Mouse (Mus musculus): Measurements from ENCODE around the gene Ppp1r2.
A peak's percentile ranks its signal among the peaks of the same experiment; 100 is the strongest.
"Not testable (repeated sequence)": the region's sequence is repeated elsewhere in the genome, so short reads cannot be mapped to it uniquely, and the experiment has no call there.

The Ppp1r2 gene

DNA sequence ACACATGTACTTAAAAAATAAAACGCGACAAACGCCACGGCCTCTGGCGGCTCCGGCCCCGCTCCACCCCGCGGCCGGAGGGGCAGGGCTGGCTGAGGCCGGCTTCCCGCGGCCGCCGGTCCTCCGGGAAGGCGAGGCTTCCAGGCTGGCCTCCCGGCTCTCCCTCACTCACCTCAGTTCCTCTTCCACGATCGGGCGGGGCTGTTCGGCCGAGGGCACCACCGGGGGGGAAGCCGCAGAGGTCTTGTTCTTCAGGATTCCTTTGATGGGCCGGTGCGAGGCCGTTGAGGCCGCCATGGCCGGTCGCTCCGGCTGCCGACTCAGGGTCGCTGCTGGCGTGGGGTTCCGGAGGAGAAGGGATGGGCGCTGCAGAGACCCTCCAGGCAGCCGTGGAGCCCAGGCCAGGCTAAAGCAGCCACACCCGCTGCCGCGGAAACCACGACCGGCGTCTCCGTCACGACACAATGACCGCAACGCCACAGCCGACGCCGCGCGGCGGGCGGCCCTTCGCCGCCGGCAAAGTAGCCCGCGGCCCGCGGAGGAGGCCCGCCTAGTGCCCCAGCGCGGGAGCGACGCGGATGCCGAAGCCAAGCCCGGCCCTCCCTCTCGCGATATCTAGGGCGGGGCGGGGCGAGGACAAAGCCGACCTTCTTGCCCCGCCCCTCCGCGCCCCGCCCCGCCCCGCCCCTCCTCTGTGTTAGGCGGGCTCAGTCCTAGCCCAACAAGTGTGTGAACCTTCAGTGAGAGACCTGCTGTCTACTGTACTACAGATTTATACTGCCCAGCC is at the start of gene Ppp1r2:
TSS of gene Ppp1r2 (minus strand) at position 604 of the 787 bp plus-strand sequence.
- peak; percentile 95 for DNase-seq

DNA sequence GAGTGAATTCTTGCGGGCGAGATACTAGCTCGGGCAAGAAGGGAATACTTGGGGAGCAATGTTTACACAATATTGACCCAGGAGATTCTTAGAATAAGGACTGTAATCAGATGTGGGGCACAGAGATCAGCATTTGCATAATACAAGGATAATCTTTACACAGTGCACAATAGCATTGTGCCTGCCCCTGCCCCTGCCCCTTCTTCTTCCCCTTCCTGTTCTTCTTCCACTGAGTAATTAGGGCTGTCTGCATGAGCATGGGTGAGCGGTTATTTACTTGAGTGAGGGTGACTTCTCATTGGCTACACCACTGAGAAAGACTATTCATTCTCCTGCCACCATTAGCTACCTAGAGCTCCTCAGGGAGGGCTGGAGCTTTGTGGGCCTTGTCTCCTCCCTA is 46.4 kb upstream of the Ppp1r2 start:
- peak; percentile 77 for DNase-seq

DNA sequence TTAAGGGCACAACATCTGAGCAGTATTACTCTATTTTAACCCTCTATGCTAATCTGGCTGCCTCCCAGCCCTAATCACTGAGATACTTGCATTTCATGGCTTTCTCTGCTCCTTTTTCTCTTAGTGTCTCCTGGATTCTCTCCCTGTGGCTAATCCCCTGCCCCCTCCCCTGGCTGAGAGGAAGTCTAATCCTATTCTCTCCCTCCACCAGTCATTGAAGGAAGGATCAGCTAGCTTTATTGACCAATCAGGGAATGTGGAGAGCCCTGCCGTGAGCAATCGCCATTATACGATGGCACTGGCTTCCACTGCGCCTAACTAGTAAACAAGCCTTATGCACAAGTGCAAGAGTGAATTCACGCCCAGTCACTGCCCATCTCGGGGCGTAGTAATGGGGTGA is 45.9 kb upstream of the Ppp1r2 start:
- peak; percentile 75 for DNase-seq

DNA sequence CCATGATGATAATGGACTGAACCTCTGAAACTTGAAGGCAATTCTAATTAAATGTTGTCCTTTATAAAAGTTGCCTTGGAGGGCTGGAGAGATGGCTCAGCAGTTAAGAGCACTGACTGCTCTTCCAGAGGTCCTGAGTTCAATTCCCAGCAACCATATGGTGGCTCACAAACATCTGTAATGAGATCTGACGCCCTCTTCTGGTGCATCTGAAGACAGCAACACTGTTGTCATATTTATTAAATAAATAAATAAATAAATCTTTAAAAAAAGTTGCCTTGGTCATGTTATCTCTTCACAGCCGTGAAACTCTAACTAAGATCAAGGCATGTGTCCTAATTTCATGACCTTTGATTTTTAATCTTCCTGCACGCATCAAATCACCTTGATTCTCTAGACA is 44.6 kb upstream of the Ppp1r2 start:
- not testable (repeated sequence) for DNase-seq

DNA sequence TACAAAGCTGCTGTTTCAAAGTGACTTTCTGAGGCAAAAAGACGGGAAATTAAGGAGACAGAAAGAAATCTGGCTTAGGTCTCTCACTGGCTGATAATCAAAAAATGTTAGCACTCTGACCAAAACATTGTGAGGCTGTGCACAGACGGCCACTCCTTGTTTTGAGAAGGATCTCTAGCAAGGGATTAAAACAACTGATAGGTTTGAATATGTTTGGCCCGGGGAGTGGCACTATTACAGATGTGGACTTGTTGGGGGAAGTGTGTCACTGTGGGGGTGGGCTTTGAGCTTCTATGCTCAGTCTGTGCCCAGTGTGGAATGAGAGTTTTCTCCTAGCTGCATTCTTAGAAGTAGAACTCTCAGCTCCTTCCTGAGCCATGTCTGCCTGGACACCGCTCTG is 44.2 kb upstream of the Ppp1r2 start:
- no peak for DNase-seq

DNA sequence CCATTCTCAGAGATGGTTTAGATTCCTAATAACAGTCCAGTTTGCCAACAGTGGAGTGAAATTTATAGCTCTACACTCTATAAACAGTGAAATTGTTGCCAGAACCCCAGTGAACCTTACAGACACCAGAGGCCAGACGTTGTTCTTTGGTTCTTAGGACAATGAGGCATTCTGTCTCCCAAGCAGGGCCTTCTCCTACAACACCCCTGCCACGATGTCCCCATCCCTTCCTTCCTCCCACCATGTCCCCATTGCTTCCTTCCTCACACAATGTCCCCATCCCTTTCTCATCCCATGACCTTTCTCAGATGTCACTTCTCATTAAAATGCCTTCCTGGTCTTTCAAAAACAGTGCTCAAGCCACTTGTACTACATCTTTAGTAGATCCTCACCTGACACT is 43.3 kb upstream of the Ppp1r2 start:
- no peak for DNase-seq

DNA sequence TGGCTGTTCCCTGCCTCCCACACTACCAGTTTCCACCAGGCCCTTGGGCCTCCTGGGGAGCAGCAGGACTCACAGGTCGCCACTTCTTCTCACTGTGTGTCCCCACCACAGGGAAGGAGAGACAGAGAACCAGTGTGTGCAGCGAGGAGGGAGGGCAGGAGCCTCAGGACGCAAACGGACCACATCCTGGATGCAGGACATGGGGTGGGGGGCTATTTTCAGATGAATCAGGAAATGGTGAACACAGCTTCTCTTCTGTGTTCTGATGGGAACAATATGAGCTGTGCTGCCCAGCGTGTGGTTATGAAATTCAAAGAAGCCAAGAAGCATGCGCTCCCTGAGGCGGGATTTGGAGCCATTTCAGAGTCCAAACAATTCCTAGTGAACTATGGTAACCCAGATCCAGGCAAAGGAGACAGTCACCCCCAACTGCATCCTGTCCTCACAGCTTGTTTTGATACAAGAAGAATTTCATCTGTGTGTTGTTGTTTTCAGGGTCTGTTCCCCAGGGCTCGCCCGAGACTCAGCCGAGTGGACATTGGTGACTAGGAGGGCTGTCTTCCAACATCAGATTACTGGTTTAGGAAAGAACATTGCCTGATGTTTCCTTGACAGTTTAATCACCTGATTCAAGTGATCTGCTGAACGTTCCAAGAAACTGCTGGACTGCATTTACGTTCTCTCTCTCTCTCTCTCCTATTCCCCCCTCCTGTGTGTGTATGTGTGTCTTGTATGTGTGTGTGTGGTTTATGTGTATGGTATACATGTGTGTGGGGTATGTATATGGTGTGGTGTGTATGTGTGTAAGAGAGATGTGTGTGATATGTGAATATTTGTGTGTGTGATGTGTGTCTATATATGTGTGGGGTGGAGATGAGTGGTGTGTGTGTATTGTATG is 41.4 kb upstream of the Ppp1r2 start:
- not testable (repeated sequence) for DNase-seq

DNA sequence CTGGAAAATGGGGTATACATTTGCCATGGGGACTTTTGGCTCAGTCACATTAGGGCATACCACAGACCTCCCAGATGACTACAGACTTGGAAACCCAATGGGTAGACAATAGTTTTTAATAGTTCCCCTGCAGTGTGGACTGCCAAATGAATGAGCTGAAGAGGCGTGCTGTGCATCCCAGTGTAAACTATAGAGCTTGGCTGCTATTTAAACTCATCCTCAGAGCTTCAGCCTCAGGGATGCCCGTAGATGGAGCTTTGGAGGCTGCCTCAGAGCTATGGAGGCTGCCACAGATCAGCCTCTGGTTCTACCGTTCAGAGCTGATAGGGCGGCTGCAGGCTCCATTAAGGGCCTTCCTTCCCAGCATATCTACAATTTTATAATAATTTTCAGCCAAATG is 40.2 kb upstream of the Ppp1r2 start:
- DNase-seq = no peak

DNA sequence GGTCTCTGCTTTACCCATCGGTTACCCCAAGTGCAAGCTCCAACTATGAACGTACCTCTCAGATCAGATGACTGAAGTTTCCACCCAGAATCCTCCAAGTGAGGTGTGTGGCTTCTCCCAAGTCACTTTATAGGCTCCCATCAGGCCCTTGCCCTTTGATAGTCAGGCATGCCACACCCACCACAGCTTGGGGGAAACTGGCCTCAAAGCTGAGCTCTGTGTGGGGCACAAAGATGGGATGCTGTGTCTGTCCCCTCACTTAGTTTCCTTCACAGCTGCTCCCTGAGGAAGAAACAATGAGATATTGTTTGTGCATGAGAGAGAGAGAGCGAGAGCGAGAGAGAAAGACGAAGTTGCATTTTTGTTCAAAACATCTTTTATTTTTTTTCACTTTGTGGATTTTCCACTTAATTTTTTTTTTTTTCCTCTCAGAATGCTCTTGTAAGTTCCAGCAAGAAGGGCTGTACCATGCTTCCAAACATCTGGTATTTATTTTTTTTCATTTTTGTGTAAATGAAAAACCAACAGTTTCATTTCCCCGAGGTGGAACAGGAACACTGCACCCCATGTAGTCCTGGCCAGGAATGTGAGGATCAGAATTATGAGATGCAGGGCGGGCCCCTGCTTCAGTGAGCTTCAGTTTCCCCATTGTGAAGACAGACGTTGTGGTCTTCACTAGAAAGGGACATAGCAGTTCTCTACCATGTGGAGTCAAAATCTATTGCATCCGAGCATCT is 39.6 kb upstream of the Ppp1r2 start, which contains the start of gene Apod:
TSS of gene Apod (minus strand) at position 312 of the 737 bp plus-strand sequence.
- DNase-seq = peak; percentile 66

DNA sequence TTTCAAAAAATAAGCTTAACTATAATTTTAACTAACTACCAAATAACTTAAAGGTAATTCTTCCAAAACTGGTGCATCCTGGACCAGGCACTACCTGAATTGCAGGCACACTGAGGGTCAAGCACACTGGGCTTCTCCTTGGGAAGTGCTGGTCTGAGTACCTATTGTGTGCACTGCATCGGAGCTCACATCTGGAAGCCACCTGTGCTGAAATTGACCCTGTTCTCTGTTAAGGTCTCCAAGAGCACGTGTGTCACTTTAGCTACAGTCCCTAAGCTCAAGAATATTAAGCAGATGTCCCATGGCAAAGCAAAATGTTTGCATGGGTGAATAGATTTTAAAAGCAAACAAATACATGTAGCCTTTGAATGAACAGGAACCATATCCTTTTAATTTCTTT is 38.5 kb upstream of the Ppp1r2 start:
- no peak for DNase-seq

DNA sequence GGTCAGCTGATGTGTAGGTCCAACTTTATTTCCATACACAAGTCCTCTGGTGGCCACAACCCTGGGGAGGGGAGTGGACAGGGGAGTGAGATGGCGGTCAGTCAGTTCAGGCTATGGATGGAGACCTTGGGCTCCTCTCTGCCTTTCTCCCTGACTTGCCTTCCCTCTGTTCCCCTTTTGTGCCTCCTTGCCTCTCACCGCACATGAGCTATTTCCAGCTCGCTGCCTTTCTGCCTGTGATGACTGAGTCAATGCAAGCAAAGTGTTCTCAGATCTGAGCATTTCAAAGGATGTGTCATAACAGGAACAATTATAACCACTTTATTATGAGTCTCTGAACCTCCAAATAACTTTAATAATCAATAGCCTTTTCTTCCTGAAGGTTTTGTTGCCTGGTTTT is 37.2 kb upstream of the Ppp1r2 start:
- no peak for DNase-seq

DNA sequence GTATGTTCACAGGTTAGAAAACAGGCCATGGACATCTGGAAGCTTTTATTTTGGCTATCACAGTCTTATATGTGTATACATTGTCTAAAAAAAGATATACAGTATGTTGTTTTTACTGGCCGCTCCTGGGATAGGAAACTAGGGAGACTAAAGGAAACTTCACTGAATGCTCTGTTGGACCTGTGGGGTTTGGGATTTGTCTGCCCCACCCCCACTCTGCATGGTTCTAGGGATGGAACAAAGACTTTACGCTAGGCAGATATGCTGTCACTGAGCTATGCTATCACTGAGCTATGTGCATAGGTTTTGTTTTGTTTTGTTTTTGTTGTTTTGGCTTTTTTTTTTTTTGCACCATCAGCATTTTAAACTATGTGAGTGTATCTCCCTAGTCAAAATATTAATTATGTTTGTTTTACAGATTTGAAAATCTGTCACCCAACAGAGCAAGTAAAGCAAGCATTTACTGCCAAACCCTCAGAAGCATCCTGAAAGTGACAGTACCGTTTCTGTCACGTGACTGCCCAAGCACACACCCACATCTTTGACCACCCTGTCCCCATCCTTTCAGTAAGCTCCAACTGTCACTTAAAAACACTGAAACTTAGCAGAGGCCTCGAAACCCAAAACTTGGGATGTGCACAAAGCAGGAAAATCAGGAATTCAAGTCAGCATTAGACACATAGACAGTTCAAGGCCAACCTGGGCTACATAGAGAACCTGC is 30.3 kb upstream of the Ppp1r2 start:
- no peak for DNase-seq

DNA sequence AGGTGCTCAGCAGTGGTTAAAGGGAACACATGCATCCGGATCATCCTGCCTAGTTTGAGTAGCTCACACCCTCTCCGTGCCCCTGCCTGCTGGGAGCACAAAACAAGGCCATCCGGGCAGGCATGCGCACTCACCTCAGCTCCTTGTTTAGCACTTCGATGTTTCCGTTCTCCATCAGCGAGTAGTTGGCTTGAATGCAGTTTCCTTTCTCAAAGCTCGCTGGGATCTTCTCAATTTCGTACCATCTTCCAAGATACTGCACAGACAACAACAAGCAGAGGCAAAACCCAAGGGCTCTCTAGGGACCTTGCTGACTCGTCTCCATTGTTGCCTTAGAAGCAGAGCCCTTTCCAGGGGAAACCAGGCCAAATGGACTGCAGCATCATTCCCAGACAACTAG is 28.2 kb upstream of the Ppp1r2 start:
- DNase-seq = no peak

DNA sequence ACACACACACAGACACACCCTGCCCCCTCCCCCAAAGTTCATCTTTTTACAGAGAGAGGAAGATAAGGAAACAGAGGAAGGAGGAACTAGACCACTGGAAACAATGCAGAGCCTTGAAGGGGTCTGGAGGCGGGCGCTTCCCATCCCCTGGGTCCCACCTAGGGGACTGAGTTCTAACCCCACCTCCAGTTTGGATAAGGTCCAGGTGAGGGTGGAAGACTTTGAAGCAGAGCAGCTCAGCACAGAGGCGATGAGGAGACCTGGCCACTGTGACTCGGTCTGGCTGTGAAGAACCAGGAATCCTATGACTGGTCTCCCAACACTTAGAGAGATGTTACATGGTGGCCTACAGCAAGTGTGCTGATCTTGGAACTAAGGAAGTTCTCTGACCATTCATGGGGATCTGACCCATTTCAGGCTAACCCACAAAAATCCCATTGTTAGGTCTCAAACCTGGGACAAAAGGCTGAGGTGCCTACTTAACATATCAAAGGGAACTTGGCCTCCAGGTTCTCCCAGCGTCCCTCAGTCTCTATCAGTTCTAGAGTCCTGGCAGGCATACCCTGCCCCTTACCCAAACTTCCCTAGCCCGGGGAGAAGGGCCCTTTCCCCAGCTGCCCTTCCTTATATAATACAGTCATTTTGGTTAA is 25.9 kb upstream of the Ppp1r2 start:
- DNase-seq = no peak

DNA sequence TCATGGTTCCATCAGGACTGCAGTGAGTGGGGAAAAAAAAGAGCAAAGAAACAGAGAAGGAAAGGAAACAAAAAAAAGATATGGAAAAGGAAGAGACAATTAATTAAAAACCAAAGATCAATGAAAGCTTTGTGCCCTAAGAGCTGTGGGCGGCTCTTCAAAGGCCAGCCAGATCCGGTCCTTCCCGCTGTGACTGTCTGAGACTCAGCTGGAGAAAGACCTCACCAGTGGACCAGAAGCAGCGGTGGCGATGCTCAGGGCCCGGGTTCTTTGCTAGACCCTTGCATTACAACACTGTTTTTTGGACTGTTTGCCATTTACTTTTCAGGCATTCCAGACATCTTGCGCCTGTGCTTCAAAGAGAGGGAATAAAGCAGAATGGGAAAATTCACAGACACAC is 25.4 kb upstream of the Ppp1r2 start:
- peak; percentile 53 for DNase-seq

DNA sequence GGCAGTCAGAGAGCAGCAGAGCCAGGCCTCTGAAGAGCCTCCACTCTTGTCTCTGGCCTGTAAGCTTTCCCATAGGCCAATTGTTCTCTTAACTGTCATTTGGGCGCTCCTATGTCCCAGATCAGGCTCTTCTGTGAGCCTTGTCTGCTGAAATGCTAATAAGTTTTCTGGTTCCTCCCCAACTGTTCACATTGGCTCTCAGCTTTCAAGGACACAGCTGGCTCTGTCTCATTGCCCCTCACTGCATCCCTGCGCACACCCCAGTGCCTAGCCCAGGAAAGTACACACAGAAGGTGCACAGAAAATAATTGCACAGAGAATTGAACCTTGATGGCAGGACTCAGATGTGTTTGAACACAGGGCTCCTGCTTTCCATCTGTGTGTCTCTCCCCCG is 24.9 kb upstream of the Ppp1r2 start:
- DNase-seq = peak; percentile 50

DNA sequence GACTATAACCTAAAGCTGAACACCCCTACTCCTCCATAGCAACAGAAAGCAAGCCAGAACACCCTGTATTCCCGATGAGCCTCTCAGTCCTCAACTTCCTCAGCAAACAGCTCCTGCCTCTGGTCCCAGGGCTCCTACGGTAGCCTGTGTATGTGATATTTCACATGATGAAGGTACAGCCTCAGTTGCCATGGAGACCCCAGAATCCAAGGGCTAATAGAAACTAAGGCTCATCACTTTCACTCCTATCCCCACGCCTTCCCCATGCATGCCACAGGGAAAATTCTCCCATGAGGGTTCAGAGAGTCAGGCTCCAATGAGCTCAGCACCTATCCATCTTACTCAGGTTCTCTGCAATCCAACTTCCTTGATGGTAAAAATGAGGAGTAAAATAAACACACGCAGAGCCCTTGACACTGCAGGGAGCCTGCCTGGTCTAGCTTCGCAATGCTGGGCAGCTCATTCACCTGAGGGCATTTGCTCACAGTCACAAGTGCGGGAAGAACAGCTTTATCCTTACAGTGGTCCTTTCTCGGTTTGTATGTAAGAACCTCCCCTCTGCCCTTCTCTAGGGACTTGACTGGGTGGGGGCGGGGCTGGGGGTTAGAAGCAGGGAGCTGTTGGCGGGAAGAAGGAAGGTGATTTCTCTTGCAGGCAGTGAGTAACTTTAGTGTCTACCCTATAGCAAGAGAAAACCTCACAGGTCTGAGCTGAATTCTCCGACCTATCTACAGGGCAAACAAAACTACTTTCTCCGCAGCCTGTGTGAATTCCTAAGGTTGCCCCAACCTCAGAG is 24.3 kb upstream of the Ppp1r2 start:
- DNase-seq = no peak

DNA sequence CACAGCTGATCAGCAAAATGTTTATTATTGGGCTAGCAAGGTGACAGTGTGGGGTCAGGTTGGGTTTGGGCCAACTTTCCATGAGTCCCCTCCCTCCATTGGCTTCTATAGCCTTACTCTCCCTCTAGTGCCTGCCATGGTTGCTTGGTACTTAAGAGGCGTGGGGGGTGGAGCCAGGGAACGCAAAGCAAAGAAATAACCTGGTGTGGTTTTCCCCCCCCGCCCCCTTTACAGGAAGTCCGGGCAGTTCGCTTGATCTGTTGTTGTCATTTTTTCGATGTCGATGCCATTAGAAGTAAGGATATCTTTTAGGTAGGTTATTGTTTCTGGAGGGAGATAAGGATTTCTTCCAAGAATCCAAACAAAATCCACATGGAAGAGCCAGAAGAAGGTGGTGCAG is 22.0 kb upstream of the Ppp1r2 start:
- no peak for DNase-seq

DNA sequence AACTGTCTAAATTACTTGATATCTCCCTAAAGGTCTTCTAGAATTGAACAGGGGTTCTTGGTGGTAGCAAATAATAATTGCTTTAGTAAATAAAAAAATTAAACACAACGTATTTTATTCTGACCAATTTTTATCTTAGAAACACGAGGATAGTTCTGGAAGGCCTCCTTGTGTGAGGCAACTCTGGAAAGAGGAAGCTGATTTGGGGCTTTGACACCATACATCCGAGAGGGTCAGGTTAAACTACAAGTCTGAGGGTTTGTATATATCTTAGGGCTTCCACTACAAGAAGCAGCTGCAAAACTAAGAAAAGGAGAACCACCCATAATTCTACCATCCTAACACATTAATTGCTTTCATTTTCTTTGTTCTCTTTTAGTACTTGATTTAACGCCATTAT is 18.7 kb upstream of the Ppp1r2 start:
- DNase-seq = no peak

DNA sequence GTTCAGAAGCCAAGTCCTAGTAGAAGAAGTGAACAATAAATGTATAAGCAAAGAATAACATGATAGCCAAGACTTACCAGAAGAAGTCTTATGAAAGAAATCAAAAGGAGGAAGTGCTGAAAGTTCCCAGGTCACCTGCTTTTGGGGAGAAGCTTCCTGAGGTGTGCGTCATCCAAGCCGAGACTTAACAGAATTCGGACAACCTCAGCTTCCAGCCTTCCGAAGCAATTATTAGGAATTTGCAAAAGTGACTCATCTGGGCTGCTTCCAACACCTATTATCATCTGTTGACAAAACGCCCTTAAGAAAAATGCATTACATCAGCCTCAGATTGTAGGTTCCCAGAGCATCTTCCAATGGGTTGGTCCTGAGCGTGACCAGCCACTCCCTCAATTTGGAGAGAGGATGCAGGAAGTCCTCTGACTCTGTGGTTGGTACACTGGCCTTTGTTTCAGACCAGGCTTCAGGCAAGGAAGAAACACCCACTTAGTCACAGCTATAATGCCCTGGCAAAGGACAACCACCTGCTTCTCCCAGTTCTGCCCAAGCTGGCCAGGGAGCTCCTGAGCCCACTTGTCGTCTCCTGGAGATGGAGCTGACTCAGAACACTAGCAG is 15.8 kb upstream of the Ppp1r2 start:
- no peak for DNase-seq

DNA sequence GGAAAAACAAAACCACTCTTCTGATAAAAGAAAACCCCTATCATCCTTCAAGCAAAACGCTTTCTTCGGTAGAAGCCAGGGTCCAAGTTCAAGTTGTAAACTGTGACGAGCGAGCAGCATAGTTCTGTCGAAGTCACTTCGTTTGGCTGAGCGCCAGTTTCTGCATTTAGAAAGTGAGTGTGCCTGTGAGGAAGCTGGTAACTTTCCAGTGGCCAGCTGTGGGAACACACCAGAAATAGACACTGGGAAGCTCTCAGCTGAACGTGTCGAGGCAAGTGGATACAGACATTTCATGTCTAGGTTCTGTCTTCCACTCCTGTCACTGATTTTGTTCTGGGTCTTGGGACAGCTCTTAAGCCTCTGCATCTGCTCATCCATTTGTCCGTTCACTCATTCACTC is 15.2 kb upstream of the Ppp1r2 start:
- no peak for DNase-seq
